Mouse (Mus musculus) kidney, embryonic 15.5 days (tissue): Measurements from ENCODE around the gene Bfar. TPM values are rescaled to one million over a fixed set of nuclear protein-coding genes. Genes with fewer than 3 reads are reported as not detected.
"Not testable (repeated sequence)": the region's sequence is repeated elsewhere in the genome, so short reads cannot be mapped to it uniquely, and the experiment has no call there.

ENCODE experiments used
- ATAC-seq: fragments of 200-750 bp; cut with Nextera tagmentation; replicated peaks from 2 replicates; pipeline ENCODE4 v1.8.0; 2017; ENCODE audit warnings: moderate TSS enrichment; ENCODE audit not compliant: low FRiP score
- H3K27ac ChIP-seq: fragments of 300-500 bp; sonication (generic); 2 replicates; pipeline ENCODE4 v1.5.1; 2015; ENCODE audit warnings: mild to moderate bottlenecking, inconsistent platforms
- H3K27me3 ChIP-seq: fragments of 300-500 bp; sonication (generic); 2 replicates; pipeline ENCODE4 v1.6.1; 2015; ENCODE audit warnings: inconsistent platforms
- H3K36me3 ChIP-seq: fragments of 300-500 bp; sonication (generic); 2 replicates; pipeline ENCODE4 v1.6.1; 2015; ENCODE audit warnings: inconsistent platforms
- H3K4me1 ChIP-seq: fragments of 300-500 bp; sonication (generic); 2 replicates; pipeline ENCODE4 v1.6.1; 2015; ENCODE audit warnings: inconsistent platforms
- H3K4me2 ChIP-seq: fragments of 300-500 bp; sonication (generic); 2 replicates; pipeline ENCODE4 v1.6.1; 2015; ENCODE audit warnings: moderate library complexity, mild to moderate bottlenecking, inconsistent platforms
- H3K4me3 ChIP-seq: fragments of 300-500 bp; sonication (generic); replicated peaks from 2 replicates; pipeline ENCODE4 v1.5.1; 2015; ENCODE audit warnings: mild to moderate bottlenecking, inconsistent platforms
- H3K9ac ChIP-seq: fragments of 300-500 bp; sonication (generic); 2 replicates; pipeline ENCODE4 v1.6.1; 2015; ENCODE audit warnings: mild to moderate bottlenecking, inconsistent platforms
- H3K9me3 ChIP-seq: fragments of 300-500 bp; sonication (generic); replicated peaks from 2 replicates; pipeline ENCODE4 v1.6.1; 2016; ENCODE audit warnings: inconsistent platforms
- WGBS: fragments of 180-500 bp; shearing (Covaris S2); methylation state at CpG from one replicate; pipeline ENCODE4 v1.1.7; 2015; ENCODE audit warnings: mixed read lengths; 5-methylcytosine and 5-hydroxymethylcytosine counted together
- polyA plus RNA-seq: library from polyadenylated mRNA; unstranded; fragments of >200 nt; fragmentation: Nextera tagmentation; extraction: Ambion mirVana; gene quantifications from 2 replicates; pipeline ENCODE4 v1.2.1, GENCODE M21; 2015

Bfar gene
- polyA plus RNA-seq, 1 experiment from 2014 or later: 50.9 TPM

DNA sequence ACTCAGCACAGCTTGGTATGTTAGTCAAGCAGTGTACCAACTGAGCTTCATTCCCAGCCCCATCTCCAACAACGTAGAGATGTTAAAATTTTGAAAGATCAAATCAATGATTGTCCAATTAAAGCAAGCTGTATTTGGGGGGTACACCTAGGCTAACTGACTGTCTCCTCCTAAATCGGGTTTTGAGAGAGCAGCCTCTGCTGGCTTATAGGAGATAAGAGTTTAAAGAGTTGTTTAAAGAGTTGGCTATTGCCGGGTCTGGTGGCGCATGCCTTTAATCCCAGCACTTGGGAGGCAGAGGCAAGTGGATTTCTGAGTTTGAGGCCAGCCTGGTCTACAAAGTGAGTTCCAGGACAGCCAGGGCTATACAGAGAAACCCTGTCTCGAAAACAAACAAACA, 762 bp upstream of the Bfar start:
- H3K27ac ChIP-seq, H3K27me3 ChIP-seq, H3K9ac ChIP-seq, H3K36me3 ChIP-seq, H3K9me3 ChIP-seq, ATAC-seq: not testable (repeated sequence)
- Histone ChIP-seq H3K4me2 (peak overlapping the region; percentile 69), H3K4me3 (peak overlapping the region; percentile 99), H3K4me1 (peaks cover 16% of the 10 kb centered on the region)
- WGBS: 84% methylated on average over 5 of the region's 5 CpGs

DNA sequence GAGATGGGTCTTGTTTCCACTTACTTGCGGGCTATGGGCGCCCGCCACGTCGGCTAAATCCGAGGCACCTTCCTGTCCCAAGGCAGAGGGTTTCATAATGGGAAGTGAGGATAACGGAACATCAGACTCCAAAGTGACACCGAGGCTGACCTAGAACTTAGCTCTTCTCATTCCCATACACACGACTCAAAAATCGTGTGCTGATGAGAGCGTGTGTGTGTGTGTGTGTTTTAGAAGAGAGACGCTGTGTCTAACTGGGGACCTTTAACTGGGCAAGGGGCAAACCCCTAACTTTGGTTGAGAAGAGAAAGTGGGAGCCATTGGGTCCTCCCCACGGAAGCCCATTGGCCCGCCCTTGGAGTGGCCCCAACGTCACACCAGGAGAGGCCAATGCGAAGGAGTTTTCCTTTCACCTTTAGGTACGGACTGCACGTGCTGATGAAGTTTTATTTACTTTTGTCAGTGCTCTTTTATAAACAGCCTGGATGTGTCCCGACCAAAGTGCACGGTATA, 784 bp downstream of the Bfar start:
- Histone ChIP-seq H3K36me3 (peaks cover 15% of the 10 kb centered on the region), H3K27me3 (no peaks in the 10 kb centered on the region), H3K27ac (peak overlapping the region; percentile 96), H3K4me1 (peaks cover 9% of the 10 kb centered on the region; the same call in 1 of the 2 replicates), H3K4me3 (peak overlapping the region; percentile 99), H3K9me3 (no peaks in the 10 kb centered on the region), H3K9ac (peak overlapping the region; percentile 90), H3K4me2 (peak overlapping the region; percentile 69)
- WGBS: 1% methylated on average over 20 of the region's 20 CpGs
- ATAC-seq: peak; percentile 55

DNA sequence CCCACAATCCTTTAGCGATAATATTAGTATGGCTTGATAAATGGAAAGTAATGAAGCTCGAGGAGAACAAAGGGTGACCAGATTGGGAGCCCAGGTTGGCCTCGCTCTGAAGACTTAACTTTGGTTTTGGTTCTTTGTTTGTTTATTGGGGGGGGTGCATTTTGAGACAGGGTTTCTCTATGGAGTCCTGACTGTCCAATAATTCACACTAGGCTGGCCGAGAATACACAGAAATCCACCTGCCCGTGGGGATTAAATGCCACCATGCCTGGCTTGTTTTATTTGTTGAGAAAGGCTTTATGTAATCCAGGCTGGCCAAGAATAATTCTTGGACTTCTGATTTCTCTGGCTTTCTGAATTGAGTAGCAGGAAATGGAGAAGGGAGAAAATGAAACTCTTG, 1.5 kb downstream of the Bfar start:
- Histone ChIP-seq H3K9ac (no peak overlapping the region), H3K27me3 (no peaks in the 10 kb centered on the region), H3K36me3 (peaks cover 22% of the 10 kb centered on the region), H3K4me2 (peak overlapping the region; percentile 69), H3K4me3 (peak overlapping the region; percentile 99), H3K27ac (no peak overlapping the region), H3K4me1 (peaks cover 8% of the 10 kb centered on the region; the same call in 1 of the 2 replicates), H3K9me3 (no peaks in the 10 kb centered on the region)
- WGBS: 74% methylated on average over 5 of the region's 5 CpGs
- ATAC-seq: no peak

DNA sequence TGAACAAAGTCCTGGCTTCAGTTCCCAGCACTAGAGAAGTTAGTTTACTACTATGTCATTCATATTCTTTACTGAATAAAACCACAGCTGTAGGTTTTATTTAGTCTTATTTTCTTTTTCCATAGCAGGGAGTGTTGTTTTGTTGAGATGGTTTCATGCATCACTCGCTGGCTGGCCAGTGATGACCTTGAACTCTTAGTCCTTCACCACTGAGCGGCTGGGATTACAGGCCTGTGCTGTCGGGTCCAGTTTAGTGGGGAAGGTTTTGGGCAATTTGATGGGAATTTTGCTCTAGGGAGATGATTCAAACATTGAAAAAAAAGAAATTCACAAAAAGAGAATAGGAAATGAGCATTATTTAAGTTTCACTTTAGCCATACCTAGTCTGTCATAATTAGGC, 2.9 kb downstream of the Bfar start:
- Histone ChIP-seq H3K36me3 (peaks cover 31% of the 10 kb centered on the region), H3K9me3 (no peaks in the 10 kb centered on the region), H3K27ac (no peak overlapping the region), H3K4me3 (no peak overlapping the region), H3K4me1 (peaks cover 8% of the 10 kb centered on the region; the same call in 1 of the 2 replicates), H3K4me2 (no peak overlapping the region), H3K27me3 (no peaks in the 10 kb centered on the region), H3K9ac (no peak overlapping the region)
- 89% methylated on average over 3 of the region's 3 CpGs for WGBS
- no peak for ATAC-seq

DNA sequence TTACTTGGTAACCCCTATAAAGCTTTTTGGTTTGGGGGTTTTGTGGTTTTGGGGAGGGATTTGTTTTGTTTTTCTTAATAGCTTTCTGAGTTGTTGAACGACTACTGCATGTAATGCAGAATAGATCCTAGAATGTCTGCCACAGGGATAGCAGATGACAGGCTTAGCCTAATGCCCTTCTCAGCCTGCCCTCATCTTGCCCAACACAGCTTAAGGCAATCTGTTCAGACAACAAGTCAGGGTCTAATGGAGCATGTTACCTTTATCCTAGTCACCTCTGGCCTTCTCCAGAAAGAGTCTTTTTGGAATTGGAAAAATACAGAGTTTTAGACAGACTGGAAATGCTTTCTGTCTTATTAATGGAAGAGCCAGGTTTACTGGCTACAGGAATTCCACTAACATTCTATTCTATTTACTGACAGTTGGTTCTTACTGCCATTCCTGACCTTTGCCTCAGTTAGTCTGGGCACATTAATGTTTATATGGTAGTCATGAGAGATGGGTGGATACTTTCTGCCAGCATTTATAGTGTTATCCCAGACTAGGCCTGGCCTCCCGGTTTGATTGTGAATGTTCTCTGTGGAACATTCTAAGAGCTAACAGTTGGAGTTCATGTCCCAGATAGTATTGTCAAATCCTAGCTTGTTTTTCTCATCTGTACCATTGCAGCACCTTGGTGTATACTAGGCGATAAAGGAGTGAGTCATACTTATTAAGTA, 7.1 kb downstream of the Bfar start:
- no peak overlapping the region for H3K9ac ChIP-seq
- 88% methylated on average over 3 of the region's 3 CpGs for WGBS
- no peaks in the 10 kb centered on the region for H3K27me3 ChIP-seq
- ATAC-seq: no peak
- H3K36me3 ChIP-seq: peaks cover 38% of the 10 kb centered on the region
- H3K4me3 ChIP-seq: no peak overlapping the region
- H3K4me1 ChIP-seq: no peaks in the 10 kb centered on the region
- no peak overlapping the region for H3K27ac ChIP-seq
- no peak overlapping the region for H3K4me2 ChIP-seq
- no peaks in the 10 kb centered on the region for H3K9me3 ChIP-seq

DNA sequence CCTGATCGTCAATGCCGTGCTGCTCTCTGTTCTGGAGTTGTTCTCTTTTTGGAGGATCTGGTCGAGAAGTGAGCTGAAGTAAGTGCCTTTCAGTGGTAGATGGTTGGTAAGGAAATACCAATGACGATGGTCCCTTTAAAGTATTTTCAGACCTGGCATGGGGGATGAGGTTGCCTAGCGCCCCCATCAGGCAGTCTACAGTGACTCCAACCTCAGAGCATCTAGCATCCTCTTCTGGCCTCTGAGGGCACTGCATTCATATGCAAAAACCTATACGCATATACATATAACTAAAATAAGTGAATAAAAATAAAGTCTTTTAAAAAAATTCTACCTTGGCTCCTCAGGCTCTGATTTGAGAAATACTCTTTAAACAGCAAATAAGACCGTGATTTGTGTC, 27.3 kb downstream of the Bfar start:
- Histone ChIP-seq H3K27ac (no peak overlapping the region), H3K36me3 (peaks cover 94% of the 10 kb centered on the region), H3K27me3 (no peaks in the 10 kb centered on the region), H3K4me1 (no peaks in the 10 kb centered on the region), H3K4me2 (no peak overlapping the region), H3K9ac (no peak overlapping the region), H3K9me3 (no peaks in the 10 kb centered on the region), H3K4me3 (no peak overlapping the region)
- ATAC-seq: no peak
- WGBS: 90% methylated on average over 7 of the region's 7 CpGs

DNA sequence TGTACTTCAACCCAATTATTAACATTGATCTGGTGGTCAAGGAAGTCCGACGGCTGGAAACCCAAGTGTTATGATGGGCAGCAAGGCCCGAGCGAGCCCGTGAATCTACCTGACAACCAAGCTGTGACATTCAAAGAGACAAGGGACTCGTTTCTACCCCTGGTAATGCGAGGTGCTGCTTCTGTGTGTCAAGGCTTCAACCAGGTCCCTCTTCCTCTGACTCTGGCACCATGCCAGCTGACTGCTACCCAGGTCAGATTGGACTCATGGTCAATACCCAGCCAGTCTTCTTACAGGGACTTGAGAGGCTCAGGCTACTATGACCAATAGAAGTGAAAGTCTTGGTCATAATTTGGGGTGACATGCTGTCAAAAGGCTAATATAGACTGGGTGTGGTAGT, 30.5 kb downstream of the Bfar start:
- Histone ChIP-seq H3K27ac (no peak overlapping the region), H3K27me3 (no peaks in the 10 kb centered on the region), H3K36me3 (peaks cover 80% of the 10 kb centered on the region), H3K9ac (no peak overlapping the region), H3K9me3 (no peaks in the 10 kb centered on the region), H3K4me3 (no peak overlapping the region), H3K4me2 (no peak overlapping the region), H3K4me1 (no peaks in the 10 kb centered on the region)
- no peak for ATAC-seq
- WGBS: 93% methylated on average over 7 of the region's 7 CpGs

DNA sequence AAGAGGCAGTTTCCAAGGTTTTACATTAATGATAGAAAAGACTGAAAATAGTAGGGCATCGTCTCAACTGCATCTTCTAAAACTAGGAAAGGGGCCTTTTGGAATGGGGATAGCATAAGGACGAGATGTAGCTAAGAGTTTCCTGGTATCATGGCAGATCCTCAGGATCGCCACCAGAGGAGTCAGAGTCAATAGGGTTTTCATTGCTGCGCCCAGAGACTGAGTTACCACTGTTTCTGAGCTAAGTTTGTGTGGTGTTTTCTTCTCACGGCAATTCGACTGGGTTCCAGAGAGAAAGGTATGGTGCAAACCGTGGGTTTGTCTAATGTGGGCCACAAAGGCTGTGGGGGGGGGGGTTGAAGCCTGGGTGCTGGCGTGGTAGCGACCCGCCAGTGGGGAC, 33.0 kb downstream of the Bfar start:
- Histone ChIP-seq H3K27ac (no peak overlapping the region), H3K4me1 (no peaks in the 10 kb centered on the region), H3K36me3 (peaks cover 55% of the 10 kb centered on the region), H3K9me3 (no peaks in the 10 kb centered on the region), H3K9ac (no peak overlapping the region), H3K4me2 (no peak overlapping the region), H3K4me3 (no peak overlapping the region), H3K27me3 (no peaks in the 10 kb centered on the region)
- no peak for ATAC-seq
- WGBS: 91% methylated on average over 10 of the region's 10 CpGs

DNA sequence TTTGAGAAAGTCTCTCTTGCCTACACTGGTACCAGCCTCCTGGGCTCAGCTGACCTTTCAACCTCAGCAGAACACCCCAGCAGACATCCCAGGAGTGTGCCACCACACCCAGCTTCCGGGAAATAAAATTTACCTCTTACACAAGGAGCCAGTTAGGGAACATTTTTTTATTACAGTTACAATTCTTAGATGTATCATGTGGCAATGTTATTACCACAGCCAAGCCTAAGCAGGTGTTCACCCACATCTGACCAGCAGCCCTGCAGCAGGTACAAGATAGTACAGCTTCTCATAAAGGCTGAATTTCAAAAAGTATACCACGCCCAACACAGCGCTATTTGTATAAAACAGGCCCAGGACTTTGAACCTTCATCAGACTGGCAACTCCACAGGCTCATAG, 43.3 kb downstream of the Bfar start:
- Histone ChIP-seq H3K4me2 (no peak overlapping the region), H3K9me3 (no peaks in the 10 kb centered on the region), H3K27ac (no peak overlapping the region), H3K9ac (no peak overlapping the region), H3K27me3 (no peaks in the 10 kb centered on the region), H3K36me3 (no peaks in the 10 kb centered on the region), H3K4me3 (no peak overlapping the region), H3K4me1 (no peaks in the 10 kb centered on the region)
- no peak for ATAC-seq
- WGBS: 89% methylated on average over 3 of the region's 3 CpGs

DNA sequence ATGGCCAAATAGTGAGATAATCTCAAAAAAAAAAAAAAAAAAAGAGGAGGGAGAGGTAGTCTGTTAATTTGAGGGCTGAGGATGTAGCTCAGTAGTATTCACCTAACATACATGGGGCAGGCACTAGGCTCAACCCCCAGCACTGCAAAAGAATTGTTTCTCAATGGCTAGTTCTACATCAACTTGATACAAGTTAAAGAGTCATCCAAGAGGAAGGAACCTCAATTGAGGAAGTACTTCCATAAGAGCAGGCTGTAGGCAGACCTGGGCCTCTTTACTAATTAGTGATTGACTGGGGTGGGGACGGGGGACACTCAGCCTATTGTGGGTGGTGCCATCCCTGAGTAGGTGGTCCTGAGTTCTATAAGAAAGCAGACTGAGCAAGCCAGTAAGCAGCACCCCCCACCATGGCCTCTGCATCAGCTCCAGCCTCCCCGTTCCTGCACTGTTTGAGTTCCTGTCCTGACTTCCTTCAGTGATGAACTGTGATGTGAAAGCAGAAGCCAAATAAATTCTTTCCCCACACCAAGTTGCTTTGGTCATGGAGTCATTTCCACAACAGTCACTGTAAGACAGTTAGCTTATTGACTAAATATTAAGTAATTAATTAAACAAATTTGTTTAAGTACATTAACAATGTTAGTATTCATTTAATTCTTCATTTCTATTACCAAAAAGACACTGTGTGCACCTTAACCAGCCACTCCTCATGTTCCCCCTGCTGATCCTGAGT, 45.3 kb downstream of the Bfar start:
- WGBS: 71% methylated on average over 2 of the region's 2 CpGs
- Histone ChIP-seq H3K9ac (no peak overlapping the region), H3K27me3 (no peaks in the 10 kb centered on the region), H3K9me3 (no peaks in the 10 kb centered on the region), H3K36me3 (no peaks in the 10 kb centered on the region), H3K27ac (no peak overlapping the region), H3K4me3 (no peak overlapping the region), H3K4me1 (no peaks in the 10 kb centered on the region), H3K4me2 (no peak overlapping the region)
- no peak for ATAC-seq

DNA sequence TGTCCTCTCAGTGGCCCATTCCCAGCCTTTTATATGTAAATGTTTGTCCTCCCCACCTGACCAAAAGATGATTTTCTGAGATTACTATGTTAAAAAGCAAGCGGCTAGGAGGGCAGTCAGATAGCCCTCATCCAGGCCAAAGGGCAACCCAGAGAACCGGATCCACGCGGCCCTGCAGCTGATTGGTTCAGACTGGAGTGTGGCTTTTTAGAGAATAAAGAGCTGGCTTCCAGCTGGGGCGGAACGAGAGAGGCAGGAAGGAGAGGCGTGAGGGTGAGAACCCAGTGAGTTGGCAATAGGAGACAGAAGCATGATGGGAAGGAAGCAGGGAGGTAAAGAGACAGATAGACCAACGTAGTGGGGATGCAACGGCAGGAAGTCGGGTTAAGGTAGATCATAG, 51.3 kb downstream of the Bfar start:
- H3K4me2 ChIP-seq: no peak overlapping the region
- H3K27ac ChIP-seq: no peak overlapping the region
- WGBS: 33% methylated on average over 10 of the region's 10 CpGs
- no peaks in the 10 kb centered on the region for H3K27me3 ChIP-seq
- H3K4me3 ChIP-seq: no peak overlapping the region
- ATAC-seq: no peak
- no peaks in the 10 kb centered on the region for H3K36me3 ChIP-seq
- no peaks in the 10 kb centered on the region for H3K9me3 ChIP-seq
- H3K9ac ChIP-seq: no peak overlapping the region
- no peaks in the 10 kb centered on the region for H3K4me1 ChIP-seq

DNA sequence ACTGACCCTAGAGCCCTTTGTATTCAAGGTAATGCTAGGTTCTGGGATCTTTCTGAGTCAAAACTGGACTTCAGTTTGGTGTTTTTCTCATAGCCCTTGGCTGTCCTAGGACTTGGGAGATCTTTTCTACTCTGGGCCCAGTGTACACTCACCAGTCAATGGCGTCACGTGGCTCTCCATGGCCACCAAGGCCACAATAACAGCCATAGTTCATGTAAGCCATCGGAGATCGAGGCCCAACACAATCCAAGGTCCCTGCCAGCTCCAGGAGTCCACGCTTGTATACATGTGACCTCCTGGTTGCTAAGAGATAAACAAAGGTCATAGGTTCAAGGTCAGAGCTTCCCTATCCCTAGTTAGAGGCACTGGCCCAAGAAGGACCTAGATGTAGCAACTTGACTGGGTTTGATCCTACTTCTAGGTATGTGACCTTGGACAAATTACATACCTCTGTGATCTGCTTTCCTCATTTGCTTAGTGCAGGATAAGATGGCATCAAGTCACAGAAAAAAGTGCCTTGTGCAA, 56.2 kb downstream of the Bfar start:
- ATAC-seq: no peak
- Histone ChIP-seq H3K4me3 (no peak overlapping the region), H3K4me2 (no peak overlapping the region), H3K27me3 (0 out of 2 replicates have a peak, but pooled peaks cover 4% of the 10 kb centered on the region), H3K36me3 (no peaks in the 10 kb centered on the region), H3K27ac (no peak overlapping the region), H3K9me3 (no peaks in the 10 kb centered on the region), H3K9ac (no peak overlapping the region), H3K4me1 (peaks cover 8% of the 10 kb centered on the region)
- WGBS: 87% methylated on average over 5 of the region's 5 CpGs
